Mouse (Mus musculus) liver, embryonic 14.5 days (tissue): ENCODE measurements around the gene Spock3. TPM values are rescaled to one million over a fixed set of nuclear protein-coding genes. Genes with fewer than 3 reads are reported as not detected.
"Not testable (repeated sequence)": the region's sequence is repeated elsewhere in the genome, so short reads cannot be mapped to it uniquely, and the experiment has no call there.

Experiments used
- ATAC-seq: fragments of 200-750 bp; cut with Nextera tagmentation; 2 replicates; pipeline ENCODE4 v1.8.0; 2017; ENCODE audit warnings: moderate number of reproducible peaks, mild to moderate bottlenecking, moderate library complexity; ENCODE audit not compliant: insufficient read depth
- DNase-seq, 3 experiments: peaks; one replicate each; pipeline ENCODE4 v3.0.0-alpha.2; 2012 to 2013; ENCODE audit warnings: low read depth in 3 of 3, low spot score in 3 of 3
- H3K27ac ChIP-seq: fragments of 300-500 bp; sonication (generic); 2 replicates; pipeline ENCODE4 v1.5.1; 2014; ENCODE audit warnings: moderate library complexity, mild to moderate bottlenecking, control low read depth, inconsistent platforms
- H3K27me3 ChIP-seq: fragments of 300-500 bp; sonication (generic); 2 replicates; pipeline ENCODE4 v1.6.1; 2014; ENCODE audit warnings: mild to moderate bottlenecking, low read length, moderate library complexity; ENCODE audit not compliant: control insufficient read depth, insufficient read depth
- H3K36me3 ChIP-seq: fragments of 300-500 bp; sonication (generic); replicated peaks from 2 replicates; pipeline ENCODE4 v1.6.1; 2014; ENCODE audit warnings: low read depth; ENCODE audit not compliant: control insufficient read depth, insufficient read depth
- H3K4me1 ChIP-seq, 2 experiments: fragments of 200-500 bp in 1 of 2; fragments of 300-500 bp in 1 of 2; sonication (generic) in 1 of 2; replicated peaks; 2 replicates each; pipeline ENCODE4 v1.6.1; 2012 to 2014; ENCODE audit warnings: antibody characterized with exemption in 1 of 2, inconsistent platforms in 1 of 2, low read length in 1 of 2; ENCODE audit not compliant: control insufficient read depth in 2 of 2, insufficient read depth in 2 of 2
- H3K4me2 ChIP-seq: fragments of 300-500 bp; sonication (generic); 2 replicates; pipeline ENCODE4 v1.6.1; 2014; ENCODE audit warnings: low read depth, mild to moderate bottlenecking, control low read depth, moderate library complexity
- H3K4me3 ChIP-seq, 2 experiments: fragments of 200-500 bp in 1 of 2; fragments of 300-500 bp in 1 of 2; sonication (generic) in 1 of 2; 2 replicates each; pipeline ENCODE4 v1.5.1; 2012 to 2014; ENCODE audit warnings: low read depth in 2 of 2, low read length in 2 of 2, mild to moderate bottlenecking in 2 of 2, control low read depth in 1 of 2, inconsistent platforms in 1 of 2, moderate library complexity in 1 of 2; ENCODE audit not compliant: insufficient read depth in 1 of 2
- H3K9ac ChIP-seq: fragments of 300-500 bp; sonication (generic); replicated peaks from 2 replicates; pipeline ENCODE4 v1.6.1; 2014; ENCODE audit warnings: mild to moderate bottlenecking, control low read depth, moderate library complexity
- H3K9me3 ChIP-seq: fragments of 300-500 bp; sonication (generic); 2 replicates; pipeline ENCODE4 v1.6.1; 2016; ENCODE audit warnings: low read length, mixed read lengths; ENCODE audit not compliant: control insufficient read depth
- CTCF ChIP-seq: IDR thresholded peaks from 2 replicates; pipeline ENCODE4 v1.5.1; 2016; ENCODE audit warnings: antibody characterized with exemption, low read depth, control low read depth
- EP300 ChIP-seq: IDR thresholded peaks from 2 replicates; pipeline ENCODE4 v1.6.1; 2016; ENCODE audit warnings: antibody characterized with exemption, low read depth
- WGBS: fragments of 180-500 bp; shearing (Covaris S2); extraction: QIAGEN DNeasy Blood & Tissue Kit; methylation state at CpG from one replicate; pipeline ENCODE4 v1.1.7; 2014; ENCODE audit not compliant: insufficient replicate concordance; 5-methylcytosine and 5-hydroxymethylcytosine counted together
- polyA plus RNA-seq, 2 experiments: library from polyadenylated mRNA; depleted of rRNA in 1 of 2; stranded (reverse) in 1 of 2; unstranded in 1 of 2; fragments of >200 nt; fragmentation: Nextera tagmentation in 1 of 2; extraction: Ambion mirVana in 1 of 2; gene quantifications; 2 replicates each; pipeline versions ENCODE4 v1.2.1 to v1.2.3; 2012 to 2014

Spock3 gene
- polyA plus RNA-seq, 2 experiments: 0.04 TPM; not detected in 1

DNA sequence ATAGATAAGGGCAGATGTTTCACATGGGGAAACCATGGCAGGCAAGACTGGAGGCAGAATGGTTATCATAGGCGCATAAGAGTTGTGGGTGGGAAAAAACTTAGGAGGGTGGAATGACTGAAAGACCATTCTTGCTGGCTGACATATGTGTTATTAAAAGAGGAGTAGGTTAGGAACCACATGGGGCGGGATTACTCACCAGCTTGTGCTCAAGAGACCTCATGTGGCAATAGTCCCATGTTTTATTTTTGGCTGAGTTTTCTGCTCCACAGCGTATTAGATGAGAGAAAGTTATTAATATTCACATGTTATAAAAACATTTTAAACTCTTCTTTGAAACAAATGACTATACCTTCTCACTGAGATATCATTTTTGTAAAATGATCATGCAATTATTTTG lies 184.6 kb downstream of the Spock3 start:
- Histone ChIP-seq H3K27ac (no peak overlapping the region), H3K4me2 (no peak overlapping the region), H3K4me3 (no peak overlapping the region), H3K9ac (no peak overlapping the region), H3K36me3 (no peaks in the 10 kb centered on the region), H3K9me3 (no peaks in the 10 kb centered on the region), H3K27me3 (no peaks in the 10 kb centered on the region), H3K4me1 (no peaks in the 10 kb centered on the region)
- TF ChIP-seq CTCF (no peak), EP300 (no peak)
- no peak for DNase-seq
- no peak for ATAC-seq
- WGBS: 63% methylated on average over 3 of the region's 3 CpGs

- not testable (repeated sequence) for H3K4me3 ChIP-seq, H3K9me3 ChIP-seq, H3K27ac ChIP-seq, H3K4me2 ChIP-seq, ATAC-seq, H3K27me3 ChIP-seq, H3K4me1 ChIP-seq, H3K9ac ChIP-seq, H3K36me3 ChIP-seq, DNase-seq
- WGBS: 60% methylated on average over 2 of the region's 2 CpGs
These were observed 213.1 kb downstream of the Spock3 start for GRCm38 (mm10) chr8:63163861-63164260.

GRCm38 (mm10) chr8:63165326-63165725 lies 214.5 kb downstream of the Spock3 start:
- Histone ChIP-seq H3K27me3 (no peaks in the 10 kb centered on the region), H3K27ac (no peak overlapping the region), H3K4me2 (no peak overlapping the region), H3K9ac (no peak overlapping the region), H3K4me3 (no peak overlapping the region), H3K9me3 (no peaks in the 10 kb centered on the region), H3K4me1 (no peaks in the 10 kb centered on the region), H3K36me3 (no peaks in the 10 kb centered on the region)
- no peak for ATAC-seq
- TF ChIP-seq EP300 (no peak), CTCF (no peak)
- no peak for DNase-seq

- Histone ChIP-seq H3K9ac (no peak overlapping the region), H3K9me3 (no peaks in the 10 kb centered on the region), H3K4me1 (no peaks in the 10 kb centered on the region), H3K36me3 (no peaks in the 10 kb centered on the region), H3K4me2 (no peak overlapping the region), H3K27me3 (no peaks in the 10 kb centered on the region), H3K4me3 (no peak overlapping the region), H3K27ac (no peak overlapping the region)
- DNase-seq: no peak
- no peak for ATAC-seq
- no peak for TF ChIP-seq EP300
- TF ChIP-seq CTCF: no peak
These were observed 219.1 kb downstream of the Spock3 start for GRCm38 (mm10) chr8:63169956-63170355.

GRCm38 (mm10) chr8:63181272-63181671 lies 230.5 kb downstream of the Spock3 start:
- no peak for DNase-seq
- no peaks in the 10 kb centered on the region for H3K9me3 ChIP-seq
- H3K36me3 ChIP-seq: no peaks in the 10 kb centered on the region
- ATAC-seq: no peak
- H3K4me1 ChIP-seq: no peaks in the 10 kb centered on the region
- no peak overlapping the region for H3K9ac ChIP-seq
- no peak for TF ChIP-seq EP300
- TF ChIP-seq CTCF: no peak
- H3K27ac ChIP-seq: no peak overlapping the region
- no peaks in the 10 kb centered on the region for H3K27me3 ChIP-seq
- H3K4me3 ChIP-seq: no peak overlapping the region
- H3K4me2 ChIP-seq: no peak overlapping the region
- WGBS: 61% methylated on average over 1 of the region's 1 CpGs

GRCm38 (mm10) chr8:63258812-63259385 lies 308.1 kb downstream of the Spock3 start:
- Histone ChIP-seq H3K4me3 (no peak overlapping the region), H3K4me2 (no peak overlapping the region), H3K36me3 (no peaks in the 10 kb centered on the region), H3K27me3 (no peaks in the 10 kb centered on the region), H3K4me1 (no peaks in the 10 kb centered on the region), H3K27ac (no peak overlapping the region), H3K9me3 (no peaks in the 10 kb centered on the region), H3K9ac (no peak overlapping the region)
- no peak for TF ChIP-seq CTCF
- TF ChIP-seq EP300: no peak
- DNase-seq (no peak), ATAC-seq (no peak)
